Mouse (Mus musculus) heart, postnatal 0 days (tissue): Measurements from ENCODE around the gene Aldh3b1.

Source experiments
- CTCF ChIP-seq: IDR thresholded peaks from 2 replicates; pipeline ENCODE4 v1.5.1; 2016; ENCODE audit warnings: antibody characterized with exemption, control low read depth, low read depth
- EP300 ChIP-seq: IDR thresholded peaks from 2 replicates; pipeline ENCODE4 v1.6.1; 2016; ENCODE audit warnings: antibody characterized with exemption, low read depth

DNA sequence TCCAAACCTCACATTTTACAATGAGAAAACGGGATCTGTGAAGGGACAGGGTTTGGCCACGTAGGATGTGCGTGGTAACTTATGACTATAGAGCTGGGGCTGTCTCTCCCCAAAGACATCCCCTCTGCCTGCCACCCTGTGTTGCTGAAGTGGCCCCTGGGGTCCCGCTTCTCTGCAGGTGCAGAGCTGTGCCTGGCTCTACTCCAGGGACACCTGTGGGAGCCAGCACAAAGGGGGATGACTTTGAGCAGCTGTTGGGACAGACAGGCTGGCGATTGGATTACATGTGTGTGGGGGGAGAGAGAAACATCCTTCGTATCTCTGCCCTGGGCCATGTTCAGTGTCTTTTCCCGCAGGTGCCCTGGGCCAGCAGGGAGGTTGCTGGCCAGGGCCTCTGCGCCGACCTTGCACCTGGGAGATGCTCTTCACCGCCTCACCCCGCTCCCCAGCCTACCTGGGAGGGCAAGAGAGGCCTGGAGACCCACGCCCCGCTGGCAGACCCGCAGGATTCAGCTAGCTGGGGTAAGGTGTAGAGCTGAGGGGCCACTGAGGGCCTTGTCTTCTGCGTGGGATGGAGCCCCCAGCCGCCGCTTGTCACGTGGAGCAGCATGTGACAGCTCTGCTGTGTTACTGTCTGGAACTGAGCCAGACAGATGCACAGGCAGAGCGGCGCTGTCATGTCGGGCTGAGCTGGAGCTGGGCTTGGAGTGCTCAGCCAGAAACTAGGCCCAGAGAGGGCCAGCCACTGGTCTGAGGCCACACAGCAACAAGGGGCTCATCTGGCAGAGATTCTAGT is 852 bp upstream of the Aldh3b1 start:
- TF ChIP-seq EP300 (no peak), CTCF (no peak)
